Mouse (Mus musculus) cerebellum, adult 11-12 months (tissue): ENCODE data around the gene Rab3gap1.

ENCODE experiments used
- DNase-seq: peaks from one replicate; pipeline ENCODE4 v3.0.0; 2022

The Rab3gap1 gene

DNA sequence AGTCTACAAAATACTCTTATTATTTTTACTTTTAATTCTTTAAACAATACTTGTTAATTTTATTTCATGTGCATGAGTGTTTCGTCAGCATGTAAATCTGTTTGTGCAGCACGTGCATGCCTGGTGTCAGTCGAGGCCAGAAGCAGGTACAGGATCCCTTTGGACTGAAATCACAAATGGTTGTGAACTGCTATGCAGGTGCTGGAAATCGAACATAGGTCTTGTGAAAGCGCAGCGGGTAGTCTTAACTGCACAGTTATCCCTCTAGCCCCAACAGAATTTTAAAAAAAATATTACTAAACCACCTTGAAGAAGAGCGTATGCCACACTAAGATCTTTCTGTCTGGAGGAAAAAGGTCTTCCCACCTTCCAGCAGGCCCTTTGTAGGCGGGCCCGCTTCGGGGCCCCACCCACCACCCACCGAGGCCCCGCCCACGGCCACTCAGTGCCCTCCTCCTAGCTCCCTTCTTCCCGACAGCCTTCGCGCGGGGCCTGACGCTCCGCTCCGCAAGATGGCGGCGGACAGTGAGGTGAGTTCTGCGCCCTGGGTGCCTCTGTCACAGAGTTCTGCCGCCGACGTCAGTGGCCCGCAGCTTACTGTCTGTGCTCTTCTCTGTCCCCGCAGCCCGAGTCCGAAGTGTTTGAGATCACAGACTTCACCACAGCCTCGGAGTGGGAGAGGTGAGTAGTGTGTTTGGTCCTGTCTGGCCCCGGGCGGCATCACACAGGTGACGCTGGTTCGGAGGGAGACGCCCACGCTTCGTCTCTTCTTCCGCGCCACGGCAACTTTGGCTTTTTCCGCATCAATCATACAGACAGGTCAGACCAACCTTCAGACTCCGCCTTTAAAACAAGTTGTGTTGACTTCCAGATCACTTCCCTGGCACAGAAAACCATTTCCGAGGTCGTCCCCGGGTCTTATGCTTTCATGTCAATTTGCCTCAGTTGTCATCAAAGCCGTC is at the start of gene Rab3gap1:
Gene Rab3gap1, plus strand, starts transcription at position 474 of the 962 bp plus-strand sequence.
- peak; percentile 90 for DNase-seq

- no peak for DNase-seq
These were observed 41.2 kb upstream of the Rab3gap1 start for GRCm38 (mm10) chr1:127827325-127827724.

GRCm38 (mm10) chr1:127830215-127830921 is 38.2 kb upstream of the Rab3gap1 start:
- DNase-seq: no peak

DNA sequence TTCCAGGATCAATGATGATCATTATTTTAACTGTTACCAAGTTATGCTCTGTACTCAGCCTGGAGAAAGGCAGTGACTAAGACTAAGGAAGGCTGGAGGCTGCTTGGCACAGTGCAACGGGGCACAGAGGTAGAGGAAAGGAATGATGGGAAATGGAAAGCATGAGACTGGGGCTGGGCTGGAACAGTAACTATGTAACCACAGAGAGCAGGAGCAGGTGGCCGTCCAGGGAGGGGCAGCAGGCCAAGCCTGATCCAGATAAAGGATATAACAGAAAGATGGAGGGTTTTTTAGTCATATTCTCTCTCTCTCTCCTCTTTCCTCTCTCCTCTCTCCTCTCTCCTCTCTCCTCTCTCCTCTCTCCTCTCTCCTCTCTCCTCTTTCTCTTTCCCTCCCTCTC is 34.9 kb upstream of the Rab3gap1 start:
- no peak for DNase-seq

- DNase-seq: no peak
These were observed 34.4 kb upstream of the Rab3gap1 start for GRCm38 (mm10) chr1:127834202-127834601.

DNA sequence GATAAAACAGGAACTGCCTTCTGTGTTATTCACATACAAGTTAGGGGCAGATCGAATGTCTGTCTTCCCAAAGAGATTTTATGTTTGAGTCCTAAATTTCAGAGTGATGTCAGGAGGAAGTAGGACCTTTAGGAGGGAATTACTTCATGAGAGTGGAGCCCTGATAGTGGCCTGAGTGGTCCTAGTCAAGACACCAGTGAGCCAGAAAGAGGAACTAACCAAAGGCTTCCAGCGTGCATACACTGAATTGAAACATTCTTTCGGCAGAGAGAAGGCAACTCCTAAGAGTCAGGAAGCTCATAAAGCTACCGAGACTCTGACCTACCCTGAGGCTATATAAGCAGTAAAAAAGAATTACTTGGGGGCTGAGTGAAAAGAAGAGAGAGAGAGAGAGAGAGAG is 32.0 kb upstream of the Rab3gap1 start:
- DNase-seq: no peak

GRCm38 (mm10) chr1:127838602-127839001 is 30.0 kb upstream of the Rab3gap1 start:
- no peak for DNase-seq

- no peak for DNase-seq
These were observed 23.1 kb upstream of the Rab3gap1 start for GRCm38 (mm10) chr1:127845472-127845871.

DNA sequence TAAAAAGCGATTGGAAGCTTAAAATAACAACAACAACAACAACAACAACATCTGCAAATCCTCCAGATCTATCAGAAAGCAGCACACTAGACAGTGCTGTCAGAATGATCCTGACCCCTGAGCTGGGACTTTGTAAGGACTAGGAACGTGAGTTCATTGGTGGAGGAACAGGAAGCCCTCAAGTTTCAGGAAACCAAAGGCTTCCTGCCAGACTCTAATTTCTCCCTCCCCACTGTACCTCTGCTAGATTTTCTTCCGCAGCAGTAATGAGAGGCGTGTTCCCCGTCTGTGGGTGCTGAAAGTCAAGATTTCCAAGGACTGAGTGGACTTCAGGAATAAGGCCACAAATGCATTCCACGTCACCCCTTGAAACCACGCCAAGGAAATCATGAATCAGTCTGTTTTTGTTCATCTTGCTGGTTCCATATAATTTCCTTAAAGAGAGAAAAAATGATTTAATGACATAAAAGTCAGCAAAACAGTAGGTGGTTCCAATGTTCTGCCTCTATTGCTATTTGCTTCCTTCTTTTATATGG is 18.4 kb upstream of the Rab3gap1 start:
- DNase-seq: no peak

GRCm38 (mm10) chr1:127854486-127855222 is 13.9 kb upstream of the Rab3gap1 start, which contains the start of gene Map3k19:
Map3k19 (minus strand) TSS chr1:127855031.
- DNase-seq: no peak

- no peak for DNase-seq
These were observed 9.5 kb upstream of the Rab3gap1 start for GRCm38 (mm10) chr1:127858945-127859648.

DNA sequence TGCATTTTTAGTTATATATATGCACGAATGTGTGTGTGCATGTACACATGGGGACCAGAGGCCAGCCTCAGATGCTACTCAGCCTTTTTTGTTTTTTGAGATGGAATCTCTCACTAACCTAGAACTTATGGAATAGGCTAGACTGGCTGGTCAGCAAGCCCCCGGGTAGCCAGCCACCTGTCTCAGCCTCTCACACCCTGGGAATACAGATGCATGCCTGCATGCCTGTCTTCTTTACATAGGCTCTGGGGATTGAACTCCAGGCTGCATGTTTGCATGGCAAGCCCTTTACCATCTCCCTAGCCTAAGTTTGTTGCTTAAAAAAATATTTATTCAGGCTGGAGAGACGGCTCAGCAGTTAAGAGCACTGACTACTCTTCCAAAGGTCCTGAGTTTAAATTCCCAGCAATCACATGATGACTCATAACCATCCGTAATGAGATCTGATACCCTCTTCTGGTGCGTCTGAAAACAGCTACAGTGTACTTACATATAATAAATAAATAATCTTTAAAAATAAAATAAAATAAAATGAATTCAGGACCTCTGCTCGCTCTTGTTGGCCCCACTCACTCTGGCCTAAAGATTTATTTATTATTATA is 8.7 kb upstream of the Rab3gap1 start:
- no peak for DNase-seq

GRCm38 (mm10) chr1:127860492-127860891 is 8.1 kb upstream of the Rab3gap1 start:
- no peak for DNase-seq

GRCm38 (mm10) chr1:127861900-127862299 is 6.7 kb upstream of the Rab3gap1 start:
- DNase-seq: no peak

DNA sequence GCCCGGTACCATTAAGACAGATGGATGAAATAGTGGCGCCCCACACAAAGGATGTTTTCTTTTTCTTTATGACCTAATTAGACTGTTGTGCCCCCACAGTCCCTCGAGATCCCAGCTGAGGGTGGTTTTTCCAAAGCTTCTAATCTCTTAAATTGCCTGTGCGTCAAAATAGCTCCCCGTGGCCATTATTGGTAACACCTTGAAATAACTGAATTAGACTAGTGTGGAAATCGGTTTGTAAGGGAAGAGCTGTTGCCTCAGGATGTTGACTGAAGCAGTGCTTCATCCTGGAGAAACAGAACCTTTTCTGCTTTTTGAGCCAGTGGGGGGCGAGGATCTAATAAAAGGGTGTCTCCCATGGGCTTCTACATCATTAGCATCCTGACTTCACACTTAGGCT is 4.8 kb upstream of the Rab3gap1 start:
- no peak for DNase-seq

DNA sequence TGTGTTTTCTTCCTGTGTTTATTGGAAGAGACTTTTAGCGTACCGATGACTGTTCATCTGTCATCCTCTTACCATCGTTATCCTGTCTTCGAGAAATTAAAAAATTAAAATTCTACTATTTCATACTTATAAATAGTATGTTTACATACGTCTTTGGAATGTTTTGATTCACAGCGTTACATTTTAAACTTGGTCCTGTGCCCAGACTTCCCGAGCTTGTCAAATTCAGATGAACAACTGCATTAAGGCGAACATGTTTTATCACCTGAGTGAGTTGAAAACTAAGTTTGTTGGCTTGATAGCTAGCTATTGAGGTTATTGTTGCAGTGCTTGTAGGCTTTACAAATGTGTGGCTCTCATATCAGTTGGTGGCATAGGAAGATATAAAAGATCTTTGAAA is 703 bp downstream of the Rab3gap1 start:
- no peak for DNase-seq

GRCm38 (mm10) chr1:127899401-127899800 is 30.8 kb downstream of the Rab3gap1 start:
- DNase-seq: no peak

DNA sequence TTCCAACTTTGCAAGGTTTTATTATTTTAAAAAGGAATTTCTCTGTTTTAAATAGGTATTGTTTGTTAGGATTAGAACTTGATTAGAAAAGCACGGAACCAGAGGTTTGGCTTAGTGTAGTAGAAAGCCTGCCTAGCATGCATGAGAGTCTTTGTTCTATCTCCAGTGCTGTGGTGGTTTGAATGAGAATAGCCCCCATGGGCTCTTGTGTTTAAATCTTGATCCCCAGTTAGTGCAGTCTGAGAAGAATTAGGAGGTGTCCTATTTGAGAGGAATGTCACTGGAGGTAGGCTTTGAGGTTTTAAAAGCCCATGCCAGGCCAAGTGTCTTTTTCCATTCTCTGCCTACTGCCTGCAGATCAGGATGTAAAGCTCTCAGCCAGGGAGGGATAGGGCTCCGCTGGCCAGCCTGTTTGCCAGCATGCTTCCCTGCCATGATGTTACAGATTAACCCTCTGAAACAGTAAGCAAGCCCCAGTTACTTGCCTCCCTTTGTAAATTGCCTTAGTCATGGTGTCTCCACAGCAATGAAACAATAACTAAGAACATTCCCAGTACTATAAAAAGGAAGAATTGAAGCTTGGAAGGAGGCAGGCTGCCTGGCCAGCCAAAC is 36.3 kb downstream of the Rab3gap1 start:
- no peak for DNase-seq

DNA sequence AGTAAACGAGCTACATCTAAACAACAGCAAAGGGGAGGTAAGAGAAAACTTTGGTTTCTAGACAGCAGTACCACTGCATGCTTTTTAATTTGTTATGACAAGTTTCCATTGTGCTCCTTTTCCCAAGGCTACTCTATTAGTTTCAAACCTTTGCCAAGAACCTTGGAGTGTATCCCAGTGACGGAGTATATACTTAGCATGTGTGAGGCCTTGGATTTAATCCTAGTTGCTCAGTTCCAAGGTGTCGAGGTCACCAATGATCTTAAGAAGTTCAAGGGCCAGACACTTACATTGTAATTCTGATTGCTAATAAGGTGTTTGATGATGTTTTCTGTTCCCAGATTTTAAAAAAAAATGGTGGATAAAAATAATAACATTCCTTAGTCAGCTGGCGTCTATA is 44.5 kb downstream of the Rab3gap1 start:
- DNase-seq: no peak

GRCm38 (mm10) chr1:127915316-127915715 is 46.7 kb downstream of the Rab3gap1 start:
- no peak for DNase-seq

DNA sequence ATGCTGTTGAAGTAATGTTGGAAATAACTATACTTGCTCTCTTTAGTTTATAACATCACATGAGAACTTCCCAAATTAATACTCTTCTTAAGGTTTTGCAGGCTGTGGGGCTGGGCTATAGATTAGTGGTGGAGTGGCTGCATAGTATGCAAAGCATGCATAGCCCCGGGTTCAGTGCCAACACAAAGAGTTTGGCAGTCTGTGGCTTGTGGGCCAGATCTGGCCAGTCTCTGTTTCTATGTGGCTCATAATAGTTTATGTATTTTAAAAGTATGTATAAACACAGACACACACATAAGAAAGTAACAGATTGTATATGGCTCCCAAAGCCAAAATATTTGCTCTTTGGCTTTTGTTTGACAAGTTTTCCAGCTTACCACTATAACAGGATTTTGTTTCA is 47.2 kb downstream of the Rab3gap1 start:
- no peak for DNase-seq
